Mouse (Mus musculus) kidney, postnatal 10 days (tissue): ENCODE results near the gene Snx30.

Source experiments
- DNase-seq: peaks from one replicate; pipeline ENCODE4 v3.0.0; 2021; ENCODE audit warnings: mixed read lengths

Gene Snx30

DNA sequence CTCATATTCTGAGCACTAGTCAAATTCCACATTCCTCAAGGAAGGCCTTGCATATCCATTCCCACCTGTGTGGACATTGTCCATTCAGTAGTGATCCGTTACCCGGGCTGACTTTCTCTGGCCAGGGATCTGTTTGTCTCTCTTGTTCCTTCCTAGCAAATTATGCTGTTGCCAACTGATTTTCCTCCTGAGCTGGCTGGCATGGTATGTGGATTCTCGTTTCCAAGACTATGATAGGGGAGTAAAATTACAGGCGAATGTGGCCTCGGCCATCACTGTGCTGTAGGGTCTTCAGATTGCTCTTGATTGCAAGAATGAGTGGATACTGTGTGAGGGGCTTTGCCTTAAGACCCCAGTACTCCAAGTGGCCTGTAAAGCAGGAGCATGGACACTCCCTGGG lies 20.7 kb downstream of the Snx30 start:
- DNase-seq: no peak

- no peak for DNase-seq
Observed at GRCm38 (mm10) chr4:59829072-59829471, 23.4 kb downstream of the Snx30 start.

GRCm38 (mm10) chr4:59831038-59831437 lies 25.4 kb downstream of the Snx30 start:
- DNase-seq: no peak

DNA sequence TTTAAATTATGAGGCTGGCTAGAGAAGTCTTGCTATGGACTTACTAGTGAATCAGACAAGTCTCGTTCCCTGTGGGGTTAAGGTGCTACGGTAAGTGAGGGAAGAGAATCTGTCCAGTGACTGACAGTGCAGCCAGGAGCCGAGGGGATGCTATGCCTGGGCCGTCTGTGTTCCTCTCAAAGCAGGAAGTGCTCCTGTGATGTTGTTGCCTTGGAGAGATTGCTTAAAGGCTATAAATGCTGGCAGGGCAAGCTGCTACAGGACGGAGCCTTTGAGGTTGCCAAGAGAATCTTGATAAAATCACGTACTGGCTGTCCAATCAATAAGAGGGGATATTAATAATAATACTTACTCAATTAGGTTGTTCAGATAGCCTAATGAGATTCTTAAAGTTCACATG lies 27.2 kb downstream of the Snx30 start:
- no peak for DNase-seq

GRCm38 (mm10) chr4:59837659-59838058 lies 32.0 kb downstream of the Snx30 start:
- peak; percentile 40 for DNase-seq

DNA sequence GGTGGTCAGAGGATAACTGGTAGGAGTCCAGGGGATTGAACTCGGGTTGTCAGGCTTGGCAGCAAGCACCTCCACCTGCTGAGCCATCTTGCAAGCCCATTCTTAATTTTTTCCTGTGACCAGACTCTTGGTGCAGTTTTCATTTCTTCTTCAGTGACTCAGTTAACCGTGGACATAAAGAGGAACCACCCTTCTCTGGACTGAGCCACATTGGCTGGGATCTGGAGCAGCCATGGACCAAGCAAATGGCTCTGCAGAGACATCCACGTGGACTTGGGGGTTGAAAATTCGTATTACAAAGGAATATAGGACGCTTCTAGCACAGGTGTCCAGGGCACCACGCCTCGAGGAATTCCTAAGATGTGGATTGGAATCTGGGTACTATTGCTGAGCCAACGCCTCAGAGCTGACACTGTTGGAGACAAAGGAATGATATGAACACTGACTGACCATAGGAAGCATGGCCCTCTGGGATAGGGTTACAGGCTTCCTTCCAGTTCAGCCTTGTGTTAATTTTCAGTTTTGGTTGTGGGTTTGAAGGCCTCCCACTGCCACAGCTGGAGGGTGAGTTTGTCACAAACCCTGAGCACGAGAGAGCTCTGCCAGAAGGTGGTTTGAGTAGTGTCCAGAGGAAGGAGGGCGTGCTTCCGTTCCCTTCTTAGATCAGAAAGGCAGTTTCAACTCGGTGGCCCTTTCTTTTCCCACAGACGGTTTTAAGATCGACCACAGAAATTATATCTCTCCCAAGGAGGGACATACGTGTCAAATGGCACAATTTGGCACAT lies 39.0 kb downstream of the Snx30 start:
- DNase-seq: peak; percentile 32

DNA sequence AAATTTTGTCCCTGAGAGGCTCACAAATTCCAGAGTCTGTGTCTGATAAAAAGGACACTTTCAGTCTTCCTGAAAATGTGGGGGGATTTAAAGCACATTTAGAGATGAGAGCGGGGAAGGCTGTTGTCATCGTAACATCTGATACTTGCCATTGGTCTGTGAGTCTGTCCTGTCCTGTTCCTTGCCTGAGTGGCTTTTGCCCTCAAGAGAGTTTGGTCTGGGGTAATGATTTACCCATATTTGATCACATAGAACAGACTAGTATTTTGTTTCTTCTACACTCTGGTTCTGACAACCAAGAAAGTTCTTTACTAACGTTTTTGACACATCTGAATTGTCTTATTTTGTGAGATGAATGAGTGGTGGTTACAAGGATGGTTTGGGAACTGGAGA lies 39.6 kb downstream of the Snx30 start:
- no peak for DNase-seq

- no peak for DNase-seq
Observed at GRCm38 (mm10) chr4:59847447-59847846, 41.8 kb downstream of the Snx30 start.

GRCm38 (mm10) chr4:59850181-59850580 lies 44.5 kb downstream of the Snx30 start:
- DNase-seq: peak; percentile 84

DNA sequence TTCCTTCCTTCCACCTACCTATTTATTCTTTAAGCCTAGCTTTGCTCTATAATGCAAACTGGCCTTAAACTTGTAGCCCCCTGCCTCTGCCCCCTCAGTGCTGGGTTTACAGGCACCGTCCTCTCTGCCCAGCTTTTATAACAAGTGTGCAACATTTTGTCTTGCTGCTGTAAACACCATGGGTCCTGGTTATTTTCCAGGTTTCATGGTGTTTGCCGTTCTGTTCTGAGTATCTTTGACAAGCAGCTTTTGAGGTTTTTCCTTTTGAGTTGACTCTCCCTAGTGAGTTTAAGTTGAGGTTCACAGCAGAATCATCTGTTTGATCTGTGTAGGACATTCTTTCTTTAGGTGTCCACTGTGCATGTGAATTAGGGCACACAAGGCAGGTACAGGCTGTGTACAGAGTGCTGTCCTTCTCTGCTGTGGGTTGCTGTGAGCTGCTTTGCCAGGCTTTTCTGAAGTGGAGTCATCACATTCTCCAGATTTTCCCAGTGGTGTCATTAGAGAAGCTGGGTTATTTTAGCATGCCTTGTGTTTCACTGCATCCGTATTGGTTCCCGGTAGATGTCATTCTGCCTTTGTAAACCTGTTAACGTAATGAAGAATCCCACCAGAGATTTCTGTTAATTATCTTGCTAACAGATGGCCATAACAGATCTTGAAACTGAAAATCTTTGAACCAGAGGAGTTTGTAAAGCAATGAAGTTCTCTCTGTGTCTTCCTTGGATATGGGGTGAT lies 45.4 kb downstream of the Snx30 start:
- no peak for DNase-seq

DNA sequence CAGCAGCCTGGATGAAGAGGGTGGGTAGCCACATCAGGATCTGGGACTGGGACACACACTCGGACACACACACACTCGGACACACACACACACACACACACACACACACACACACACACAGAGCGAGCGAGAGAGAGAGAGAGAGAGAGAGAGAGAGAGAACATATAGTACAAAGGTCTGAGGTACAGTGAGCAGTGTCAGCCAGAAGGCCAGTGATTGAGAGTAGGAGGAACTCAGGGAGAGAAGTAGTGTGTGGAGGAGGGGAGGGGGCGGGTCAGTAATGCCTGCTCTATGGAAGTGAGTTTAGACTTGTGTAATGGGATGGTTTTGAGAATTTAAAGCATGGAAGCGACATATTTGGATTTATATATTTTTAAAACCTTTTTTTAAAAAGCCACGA lies 47.5 kb downstream of the Snx30 start:
- no peak for DNase-seq

DNA sequence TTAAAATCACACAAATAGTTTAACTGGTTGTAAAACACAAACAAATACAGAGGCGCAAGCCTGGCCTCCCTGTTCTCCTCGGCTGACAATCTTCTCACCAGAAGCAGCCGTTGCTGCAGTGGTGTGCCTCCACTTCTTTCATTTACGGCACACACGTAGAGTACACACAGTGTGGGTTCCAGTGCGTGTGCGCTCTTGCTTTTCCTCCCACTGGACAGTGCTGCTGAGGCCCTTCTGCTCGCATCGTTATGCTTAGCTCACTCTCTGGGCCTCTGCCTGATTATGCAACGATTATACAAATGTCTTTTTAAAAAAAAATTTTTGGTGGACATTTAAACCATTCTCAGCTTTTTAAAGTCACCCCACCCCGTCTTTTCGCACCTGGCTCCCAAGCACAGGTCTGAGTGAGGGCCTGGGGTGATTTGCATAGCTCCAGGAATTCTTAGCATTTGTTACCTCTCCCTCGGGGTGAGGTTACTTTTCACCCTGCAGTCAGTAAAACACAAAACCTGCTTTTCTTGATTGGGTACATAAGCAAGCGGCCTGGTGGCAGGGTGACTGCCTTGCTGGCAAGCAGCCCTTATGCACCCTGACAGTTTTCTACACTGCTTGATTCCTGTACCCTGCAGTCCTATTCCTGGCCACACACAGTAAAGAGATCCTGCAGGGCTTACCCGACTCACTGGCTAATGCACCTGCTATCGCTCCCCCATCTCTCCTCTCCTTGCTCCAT lies 54.2 kb downstream of the Snx30 start:
- peak; percentile 66 for DNase-seq

DNA sequence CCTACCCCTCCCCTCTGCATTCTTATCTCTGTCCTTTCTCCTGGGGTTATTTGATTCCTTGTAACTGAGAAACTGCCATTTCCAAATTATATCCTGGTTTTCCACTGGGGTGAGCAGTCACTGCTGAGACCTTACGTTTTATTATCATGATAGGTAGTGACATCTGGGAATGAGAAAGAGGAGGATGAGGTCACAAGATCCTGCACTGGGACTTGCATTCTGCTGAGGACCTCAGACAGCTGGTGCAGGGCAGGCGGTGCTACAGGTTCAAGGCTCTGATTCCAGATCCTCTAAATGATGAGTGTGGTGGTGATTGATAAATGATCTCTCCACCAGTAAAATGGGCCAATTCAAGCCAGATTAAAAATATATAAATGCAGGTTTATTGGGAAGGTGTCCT lies 54.8 kb downstream of the Snx30 start:
- no peak for DNase-seq

DNA sequence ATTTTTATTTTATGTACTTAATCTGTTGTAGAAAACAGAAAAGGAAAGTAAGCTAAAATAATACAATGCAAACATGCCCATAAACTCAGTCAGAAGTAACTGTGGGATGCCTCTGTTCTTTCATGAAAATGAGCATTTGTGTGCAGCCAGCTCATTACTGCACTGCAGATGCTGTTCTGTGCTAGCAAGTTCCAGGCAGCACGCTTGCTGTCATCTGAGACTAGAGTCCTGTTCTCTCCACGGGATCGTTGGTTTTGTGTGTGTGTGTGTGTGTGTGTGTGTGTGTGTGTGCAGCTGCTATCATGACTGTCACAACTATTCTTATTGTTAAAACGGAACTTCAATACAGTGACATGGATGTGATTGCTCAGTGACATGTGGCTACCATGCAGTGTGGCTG lies 56.2 kb downstream of the Snx30 start:
- no peak for DNase-seq

DNA sequence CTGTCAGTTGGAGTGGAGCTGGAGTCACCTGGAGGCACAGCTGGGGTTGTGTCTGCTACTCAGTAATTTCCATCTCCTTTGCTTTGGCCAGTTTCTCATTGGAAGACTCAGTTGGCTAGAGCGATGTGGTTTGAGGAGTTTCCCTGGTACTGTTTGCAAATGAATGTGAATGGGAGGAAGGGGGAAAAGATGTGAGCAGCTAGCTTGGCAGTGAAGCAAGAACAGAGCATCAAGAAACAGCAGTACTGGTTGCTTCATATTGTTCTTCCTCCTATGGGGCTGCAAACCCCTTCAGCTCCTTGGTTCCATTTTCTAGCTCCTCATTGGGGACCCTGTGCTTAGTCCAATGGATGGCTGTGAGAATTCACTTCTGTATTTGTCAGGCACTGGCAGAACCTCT lies 56.7 kb downstream of the Snx30 start:
- no peak for DNase-seq

DNA sequence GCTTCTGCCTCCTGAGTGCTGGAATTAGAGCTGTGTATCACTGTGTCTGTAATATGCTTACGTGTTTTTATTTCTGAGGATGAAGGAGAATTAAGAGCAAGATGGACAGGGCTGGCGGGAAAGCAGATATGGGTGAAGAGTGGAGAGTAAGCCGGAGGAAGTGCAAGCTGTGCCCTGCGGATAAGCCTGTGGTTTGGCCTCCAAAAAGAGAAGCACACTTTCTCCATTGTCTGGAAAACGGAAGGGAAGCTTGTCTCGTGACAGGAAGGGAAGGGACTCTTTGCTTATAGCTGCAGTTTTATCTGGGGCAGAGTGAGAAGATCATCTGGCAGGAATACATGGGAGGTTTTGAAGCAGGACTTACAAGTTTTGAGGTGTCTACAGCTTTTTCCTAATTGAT lies 58.2 kb downstream of the Snx30 start:
- no peak for DNase-seq

DNA sequence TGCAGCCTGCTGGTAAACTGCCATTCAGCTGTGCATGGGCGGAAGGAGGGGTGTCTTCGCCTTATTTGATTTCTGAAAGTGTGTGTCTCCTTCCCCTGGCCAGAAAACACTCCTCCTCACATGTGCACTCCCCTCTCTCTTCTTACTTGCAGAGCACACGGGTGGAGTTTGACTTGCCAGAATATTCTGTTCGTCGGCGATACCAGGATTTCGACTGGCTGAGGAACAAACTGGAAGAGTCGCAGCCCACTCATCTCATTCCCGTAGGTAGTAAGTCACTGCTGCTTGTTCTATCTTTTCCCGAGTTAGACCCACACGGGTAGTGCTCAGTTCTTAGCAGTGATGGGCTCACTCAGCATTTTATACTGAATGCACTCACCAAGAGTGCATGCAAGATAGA lies 62.4 kb downstream of the Snx30 start:
- DNase-seq: no peak

DNA sequence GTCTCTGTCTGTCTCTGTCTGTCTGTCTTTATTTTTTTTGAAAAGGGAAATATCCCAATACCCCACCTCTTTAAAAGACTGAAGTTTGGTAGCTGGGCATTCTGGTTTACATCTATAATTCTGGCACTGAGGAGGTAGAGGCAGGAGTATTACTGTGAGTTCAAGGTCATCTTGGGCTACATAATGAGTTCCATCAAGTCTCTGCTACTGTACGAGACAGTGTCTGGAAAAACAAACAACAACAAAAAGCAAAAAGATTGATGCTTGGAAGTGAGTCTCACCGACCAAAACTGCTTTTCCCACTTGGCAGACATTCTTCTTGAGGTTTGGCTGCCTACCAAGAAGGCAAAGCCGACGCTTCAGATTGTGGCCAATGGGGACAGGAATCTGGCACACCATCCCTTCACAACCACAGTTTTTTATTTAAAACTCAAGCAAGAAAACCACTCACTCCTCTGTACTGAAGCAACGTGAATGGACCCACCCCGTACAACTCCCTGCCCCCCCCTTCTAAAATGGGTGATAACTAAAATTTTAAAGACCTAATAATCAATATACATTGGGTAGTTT lies 63.9 kb downstream of the Snx30 start:
- peak; percentile 42 for DNase-seq

DNA sequence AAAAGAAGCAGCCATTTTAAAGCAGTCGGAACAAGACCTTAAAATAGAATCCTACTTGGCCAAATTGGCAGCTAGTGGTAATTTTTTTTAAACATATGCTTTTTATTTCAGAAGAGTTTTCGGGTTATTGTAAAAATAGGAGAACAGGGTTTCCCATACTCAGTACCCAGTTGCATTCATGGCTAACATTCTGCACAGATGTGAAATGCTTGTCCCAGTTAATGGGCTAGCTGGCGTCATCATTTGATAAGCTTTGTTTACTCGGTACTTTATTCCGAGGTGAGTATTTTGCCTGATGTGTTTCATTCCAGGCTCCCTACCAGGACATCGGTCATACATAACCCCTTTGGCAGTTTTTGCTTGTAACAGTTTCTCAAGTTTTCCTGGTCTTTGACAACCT lies 64.8 kb downstream of the Snx30 start:
- DNase-seq: no peak

DNA sequence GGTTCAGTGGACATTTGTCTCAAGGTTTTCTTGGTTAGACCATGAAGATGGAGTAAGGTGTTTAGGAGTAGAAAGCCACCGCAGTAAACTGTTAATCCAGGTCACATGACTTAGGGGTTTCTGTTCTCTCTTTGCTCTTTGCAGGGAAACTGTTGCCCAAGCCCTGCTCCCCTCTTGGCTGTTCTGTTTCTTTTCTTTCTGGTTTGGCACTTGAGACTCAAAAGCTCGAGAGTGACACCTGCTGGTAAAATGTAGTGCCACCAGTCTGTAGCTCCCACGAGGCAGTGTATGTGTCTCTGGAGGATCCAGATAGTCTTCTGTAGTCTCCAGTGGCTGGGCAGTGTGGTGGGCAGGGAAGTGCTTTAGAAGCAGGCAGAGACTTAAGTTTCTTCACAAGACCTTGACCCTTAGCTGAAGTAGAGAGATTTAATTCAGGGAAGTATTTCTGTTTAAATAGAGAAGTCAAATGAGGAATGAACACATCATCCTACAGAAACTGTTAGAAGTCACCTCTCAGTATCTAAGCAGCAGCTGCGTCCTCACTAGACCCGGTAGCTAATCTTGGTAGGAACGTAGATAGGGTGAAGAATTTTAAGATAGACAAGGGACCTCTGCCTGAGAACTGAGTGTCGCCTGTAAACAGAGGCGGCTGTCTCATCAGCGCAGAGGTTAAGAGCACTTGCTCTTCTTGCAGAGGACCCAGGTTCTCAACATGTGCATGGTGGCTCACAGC lies 65.4 kb downstream of the Snx30 start:
- DNase-seq: peak; percentile 88

- DNase-seq: no peak
Observed at GRCm38 (mm10) chr4:59873240-59873639, 67.6 kb downstream of the Snx30 start.

GRCm38 (mm10) chr4:59873830-59874229 lies 68.2 kb downstream of the Snx30 start:
- DNase-seq: no peak

GRCm38 (mm10) chr4:59876570-59876969 lies 70.9 kb downstream of the Snx30 start:
- DNase-seq: no peak
